Mouse (Mus musculus) midbrain, embryonic 12.5 days (tissue): ENCODE measurements around the gene Zfp429. TPM values are rescaled to one million over a fixed set of nuclear protein-coding genes. Genes with fewer than 3 reads are reported as not detected.
"Not testable (repeated sequence)": the region's sequence is repeated elsewhere in the genome, so short reads cannot be mapped to it uniquely, and the experiment has no call there.

Experiments
- ATAC-seq: fragments of 200-750 bp; cut with Nextera tagmentation; 2 replicates; pipeline ENCODE4 v1.8.0; 2017; ENCODE audit warnings: low read depth, moderate TSS enrichment, moderate library complexity; ENCODE audit not compliant: low FRiP score
- H3K27ac ChIP-seq: fragments of 300-500 bp; sonication (generic); replicated peaks from 2 replicates; pipeline ENCODE4 v1.5.1; 2016; ENCODE audit warnings: mild to moderate bottlenecking
- H3K27me3 ChIP-seq: fragments of 300-500 bp; sonication (generic); 2 replicates; pipeline ENCODE4 v1.6.1; 2016; ENCODE audit warnings: mild to moderate bottlenecking
- H3K36me3 ChIP-seq: fragments of 300-500 bp; sonication (generic); 2 replicates; pipeline ENCODE4 v1.6.1; 2016
- H3K4me1 ChIP-seq: fragments of 300-500 bp; sonication (generic); 2 replicates; pipeline ENCODE4 v1.6.1; 2016
- H3K4me2 ChIP-seq: fragments of 300-500 bp; sonication (generic); replicated peaks from 2 replicates; pipeline ENCODE4 v1.6.1; 2016; ENCODE audit warnings: mild to moderate bottlenecking, moderate library complexity
- H3K4me3 ChIP-seq: fragments of 300-500 bp; sonication (generic); 2 replicates; pipeline ENCODE4 v1.5.1; 2016; ENCODE audit warnings: mild to moderate bottlenecking
- H3K9ac ChIP-seq: fragments of 300-500 bp; sonication (generic); replicated peaks from 2 replicates; pipeline ENCODE4 v1.6.1; 2016; ENCODE audit warnings: mild to moderate bottlenecking, moderate library complexity
- H3K9me3 ChIP-seq: fragments of 300-500 bp; sonication (generic); 2 replicates; pipeline ENCODE4 v1.6.1; 2016; ENCODE audit warnings: mild to moderate bottlenecking
- WGBS: fragments of 180-500 bp; shearing (Covaris S2); methylation state at CpG from one replicate; pipeline ENCODE4 v1.1.7; 2016; 5-methylcytosine and 5-hydroxymethylcytosine counted together
- polyA plus RNA-seq: library from polyadenylated mRNA; unstranded; fragments of >200 nt; fragmentation: Nextera tagmentation; extraction: Ambion mirVana; gene quantifications from 2 replicates; pipeline ENCODE4 v1.2.1, GENCODE M21; 2016

The Zfp429 gene
- polyA plus RNA-seq, 1 experiment from 2014 or later = 2.9 TPM

GRCm38 (mm10) chr13:67375050-67375911, 24.3 kb downstream of the Zfp429 start, which contains the start of the genes Gm28041 and Zfp456:
TSS of gene Gm28041 (minus strand) at chr13:67375733.
TSS of gene Zfp456 (minus strand) at chr13:67375810.
- peak; percentile 87 for ATAC-seq
- H3K9me3 ChIP-seq, H3K36me3 ChIP-seq, H3K27ac ChIP-seq, H3K27me3 ChIP-seq, H3K4me1 ChIP-seq: not testable (repeated sequence)
- WGBS = 15% methylated on average over 14 of the region's 15 CpGs
- H3K4me3 ChIP-seq = peak within 1 kb of the TSS; percentile 39
- peak within 1 kb of the TSS; percentile 53 for H3K4me2 ChIP-seq
- peak within 1 kb of the TSS; percentile 46; the same call in 1 of the 2 replicates for H3K9ac ChIP-seq

GRCm38 (mm10) chr13:67360131-67360744, 39.4 kb downstream of the Zfp429 start, which contains the start of the genes Gm28044 and Zfp953:
TSS of gene Gm28044 (minus strand) at chr13:67360536.
TSS of gene Zfp953 (minus strand) at chr13:67360605.
- H3K36me3 ChIP-seq = no peaks in the 10 kb centered on the region
- peak; percentile 95 for ATAC-seq
- peak within 1 kb of the TSS; percentile 61 for H3K4me2 ChIP-seq
- H3K4me3 ChIP-seq = peak within 1 kb of the TSS; percentile 76
- H3K4me1 ChIP-seq = peaks cover 7% of the 10 kb centered on the region; the same call in 1 of the 2 replicates
- H3K27ac ChIP-seq = no peak within 1 kb of the TSS
- no peaks in the 10 kb centered on the region for H3K9me3 ChIP-seq
- WGBS = under 1% methylated on average over 15 of the region's 15 CpGs
- peak within 1 kb of the TSS; percentile 53 for H3K9ac ChIP-seq
- no peaks in the 10 kb centered on the region for H3K27me3 ChIP-seq

- Histone ChIP-seq H3K4me3 (no peak overlapping the region), H3K4me1 (no peaks in the 10 kb centered on the region), H3K27ac (no peak overlapping the region), H3K27me3 (no peaks in the 10 kb centered on the region), H3K9me3 (no peaks in the 10 kb centered on the region), H3K4me2 (no peak overlapping the region), H3K36me3 (no peaks in the 10 kb centered on the region), H3K9ac (no peak overlapping the region)
- ATAC-seq = no peak
Measured at GRCm38 (mm10) chr13:67351854-67352253, 47.8 kb downstream of the Zfp429 start.

- ATAC-seq = no peak
- WGBS = 87% methylated on average over 2 of the region's 2 CpGs
Measured at GRCm38 (mm10) chr13:67343422-67343821, 56.2 kb downstream of the Zfp429 start.

More at GRCm38 (mm10) chr13:67343422-67343821, 56.2 kb downstream of the Zfp429 start:
- Histone ChIP-seq H3K36me3 (no peaks in the 10 kb centered on the region), H3K4me2 (no peak overlapping the region), H3K4me3 (no peak overlapping the region), H3K27me3 (no peaks in the 10 kb centered on the region), H3K27ac (no peak overlapping the region), H3K9me3 (no peaks in the 10 kb centered on the region), H3K9ac (no peak overlapping the region), H3K4me1 (no peaks in the 10 kb centered on the region)

Other genes with a start within 250 kb of the Zfp429 start
- 4.8 and 5.1 TPM in 2 replicates for gene Rsl1, start 226.6 kb downstream of the Zfp429 start, polyA plus RNA-seq
- 0.83 and 1.7 TPM in 2 replicates for gene Zfp455, start 205.3 kb downstream of the Zfp429 start, polyA plus RNA-seq
- gene Zfp458, start 121.4 kb downstream of the Zfp429 start, polyA plus RNA-seq = 2.7 and 3.3 TPM in 2 replicates
- 0.41 and 0.71 TPM in 2 replicates for gene Zfp457, start 93.3 kb downstream of the Zfp429 start, polyA plus RNA-seq
- gene Zfp595, start 67.2 kb downstream of the Zfp429 start, polyA plus RNA-seq = 1.5 and 1.9 TPM in 2 replicates
- gene Gm28044, start 39.3 kb downstream of the Zfp429 start, polyA plus RNA-seq = 0.84 TPM in 1 of 2 replicates, not detected in the other
- gene Zfp953, start 39.2 kb downstream of the Zfp429 start, polyA plus RNA-seq = 0.94 and 0.98 TPM in 2 replicates
- 0.29 TPM in 1 of 2 replicates, not detected in the other for gene Gm28041, start 24.1 kb downstream of the Zfp429 start, polyA plus RNA-seq
- 0.83 and 1.2 TPM in 2 replicates for gene Zfp456, start 24.0 kb downstream of the Zfp429 start, polyA plus RNA-seq
- gene Zfp459, start 21.6 kb upstream of the Zfp429 start, polyA plus RNA-seq = 0.42 and 0.46 TPM in 2 replicates
- gene Zfp874a, start 51.8 kb upstream of the Zfp429 start, polyA plus RNA-seq = 6.0 and 6.8 TPM in 2 replicates
- gene Zfp874b, start 84.4 kb upstream of the Zfp429 start, polyA plus RNA-seq = 2.0 and 2.7 TPM in 2 replicates
- 16.7 and 16.8 TPM in 2 replicates for gene Zfp58, start 100.7 kb upstream of the Zfp429 start, polyA plus RNA-seq
- gene Gm26965, start 126.3 kb upstream of the Zfp429 start, polyA plus RNA-seq = 0.22 and 0.46 TPM in 2 replicates
- 32.7 and 36.7 TPM in 2 replicates for gene Zfp87, start 126.4 kb upstream of the Zfp429 start, polyA plus RNA-seq
- gene Zfp748, start 154.0 kb upstream of the Zfp429 start, polyA plus RNA-seq = 17.7 and 19.6 TPM in 2 replicates
- 3.4 and 4.1 TPM in 2 replicates for gene Zfp729b, start 209.9 kb upstream of the Zfp429 start, polyA plus RNA-seq
- 0.29 TPM in 1 of 2 replicates, not detected in the other for gene Gm49345, start 237.9 kb upstream of the Zfp429 start, polyA plus RNA-seq
- 3.0 and 4.7 TPM in 2 replicates for gene Zfp729a, start 238.0 kb upstream of the Zfp429 start, polyA plus RNA-seq